Mouse (Mus musculus): ENCODE data around the gene Kmt2e. TPM values are rescaled to one million over a fixed set of nuclear protein-coding genes. Genes with fewer than 3 reads are reported as not detected.
"Not testable (repeated sequence)": the region's sequence is repeated elsewhere in the genome, so short reads cannot be mapped to it uniquely, and the experiment has no call there.

Gene Kmt2e
- polyA plus RNA-seq, 1 experiment, result 315 TPM

GRCm38 (mm10) chr5:23434598-23435481, 599 bp downstream of the Kmt2e start:
- peak overlapping the region; percentile 99 for H3K27ac ChIP-seq (ENCODE audit: insufficient read depth, low read depth, low read length)
- no peak for TF ChIP-seq POLR2A (IDR thresholded peaks at IDR 0.05; ENCODE audit: insufficient read depth, low read depth, low read length)
- TF ChIP-seq CTCF (IDR thresholded peaks at IDR 0.05; ENCODE audit: insufficient read depth, low read depth, low read length), result no peak
- H3K4me1 ChIP-seq (ENCODE audit: control insufficient read depth, insufficient read depth, low read length), result no peaks in the 10 kb centered on the region
- under 1% methylated on average over 46 of the region's 46 CpGs for WGBS
- peak overlapping the region; percentile 65 for H3K4me3 ChIP-seq (ENCODE audit: insufficient read depth, low read depth, low read length)

GRCm38 (mm10) chr5:23435482-23436125, 1.4 kb downstream of the Kmt2e start:
- peak overlapping the region; percentile 99 for H3K27ac ChIP-seq (ENCODE audit: insufficient read depth, low read depth, low read length)
- H3K4me3 ChIP-seq (ENCODE audit: insufficient read depth, low read depth, low read length), result peak overlapping the region; percentile 65
- TF ChIP-seq CTCF (IDR thresholded peaks at IDR 0.05; ENCODE audit: insufficient read depth, low read depth, low read length), result no peak
- TF ChIP-seq POLR2A (IDR thresholded peaks at IDR 0.05; ENCODE audit: insufficient read depth, low read depth, low read length), result no peak
- H3K4me1 ChIP-seq (ENCODE audit: control insufficient read depth, insufficient read depth, low read length), result no peaks in the 10 kb centered on the region
- WGBS, result under 1% methylated on average over 13 of the region's 13 CpGs

GRCm38 (mm10) chr5:23436735-23437134, 2.5 kb downstream of the Kmt2e start:
- under 1% methylated on average over 2 of the region's 2 CpGs for WGBS
- Histone ChIP-seq H3K4me1 (ENCODE audit: control insufficient read depth, insufficient read depth, low read length) (no peaks in the 10 kb centered on the region), H3K4me3 (ENCODE audit: insufficient read depth, low read depth, low read length) (no peak overlapping the region), H3K27ac (ENCODE audit: insufficient read depth, low read depth, low read length) (no peak overlapping the region)
- no peak for TF ChIP-seq POLR2A (IDR thresholded peaks at IDR 0.05; ENCODE audit: insufficient read depth, low read depth, low read length)
- no peak for TF ChIP-seq CTCF (IDR thresholded peaks at IDR 0.05; ENCODE audit: insufficient read depth, low read depth, low read length)

- TF ChIP-seq POLR2A (IDR thresholded peaks at IDR 0.05; ENCODE audit: insufficient read depth, low read depth, low read length) (no peak), CTCF (IDR thresholded peaks at IDR 0.05; ENCODE audit: insufficient read depth, low read depth, low read length) (no peak)
- H3K4me3 ChIP-seq (ENCODE audit: insufficient read depth, low read depth, low read length), result no peak overlapping the region
- H3K4me1 ChIP-seq (ENCODE audit: control insufficient read depth, insufficient read depth, low read length), result 0 out of 2 replicates have a peak, but pooled peaks cover 2% of the 10 kb centered on the region
- no peak overlapping the region for H3K27ac ChIP-seq (ENCODE audit: insufficient read depth, low read depth, low read length)
- WGBS, result 77% methylated on average over 3 of the region's 3 CpGs
These were observed 5.6 kb downstream of the Kmt2e start for GRCm38 (mm10) chr5:23439857-23440256.

- TF ChIP-seq POLR2A (IDR thresholded peaks at IDR 0.05; ENCODE audit: insufficient read depth, low read depth, low read length) (no peak), CTCF (IDR thresholded peaks at IDR 0.05; ENCODE audit: insufficient read depth, low read depth, low read length) (no peak)
- Histone ChIP-seq H3K4me3 (ENCODE audit: insufficient read depth, low read depth, low read length) (no peak overlapping the region), H3K27ac (ENCODE audit: insufficient read depth, low read depth, low read length) (no peak overlapping the region)
These were observed 6.3 kb downstream of the Kmt2e start for GRCm38 (mm10) chr5:23440572-23440971.

GRCm38 (mm10) chr5:23441916-23442315, 7.7 kb downstream of the Kmt2e start:
- no peak overlapping the region for H3K4me3 ChIP-seq (ENCODE audit: insufficient read depth, low read depth, low read length)
- H3K4me1 ChIP-seq (ENCODE audit: control insufficient read depth, insufficient read depth, low read length), result peaks cover 5% of the 10 kb centered on the region
- no peak for TF ChIP-seq CTCF (IDR thresholded peaks at IDR 0.05; ENCODE audit: insufficient read depth, low read depth, low read length)
- no peak for TF ChIP-seq POLR2A (IDR thresholded peaks at IDR 0.05; ENCODE audit: insufficient read depth, low read depth, low read length)
- no peak overlapping the region for H3K27ac ChIP-seq (ENCODE audit: insufficient read depth, low read depth, low read length)
- 77% methylated on average over 1 of the region's 1 CpGs for WGBS

More at GRCm38 (mm10) chr5:23440572-23440971, 6.3 kb downstream of the Kmt2e start:
- 0 out of 2 replicates have a peak, but pooled peaks cover 2% of the 10 kb centered on the region for H3K4me1 ChIP-seq (ENCODE audit: control insufficient read depth, insufficient read depth, low read length)

GRCm38 (mm10) chr5:23444411-23444810, 10.2 kb downstream of the Kmt2e start:
- TF ChIP-seq POLR2A (IDR thresholded peaks at IDR 0.05; ENCODE audit: insufficient read depth, low read depth, low read length) (no peak), CTCF (IDR thresholded peaks at IDR 0.05; ENCODE audit: insufficient read depth, low read depth, low read length) (no peak)
- Histone ChIP-seq H3K4me3 (ENCODE audit: insufficient read depth, low read depth, low read length) (no peak overlapping the region), H3K4me1 (ENCODE audit: control insufficient read depth, insufficient read depth, low read length) (peaks cover 6% of the 10 kb centered on the region), H3K27ac (ENCODE audit: insufficient read depth, low read depth, low read length) (no peak overlapping the region)
- WGBS, result 56% methylated on average over 4 of the region's 4 CpGs

GRCm38 (mm10) chr5:23453561-23453960, 19.3 kb downstream of the Kmt2e start:
- H3K4me1 ChIP-seq (ENCODE audit: control insufficient read depth, insufficient read depth, low read length); H3K27ac ChIP-seq (ENCODE audit: insufficient read depth, low read depth, low read length); H3K4me3 ChIP-seq (ENCODE audit: insufficient read depth, low read depth, low read length): not testable (repeated sequence)
- WGBS, result 59% methylated on average over 2 of the region's 2 CpGs

GRCm38 (mm10) chr5:23461688-23462087, 27.4 kb downstream of the Kmt2e start:
- Histone ChIP-seq H3K4me1 (ENCODE audit: control insufficient read depth, insufficient read depth, low read length) (peaks cover 2% of the 10 kb centered on the region; the same call in 1 of the 2 replicates), H3K27ac (ENCODE audit: insufficient read depth, low read depth, low read length) (no peak overlapping the region), H3K4me3 (ENCODE audit: insufficient read depth, low read depth, low read length) (no peak overlapping the region)
- TF ChIP-seq CTCF (IDR thresholded peaks at IDR 0.05; ENCODE audit: insufficient read depth, low read depth, low read length), result no peak
- 1% methylated on average over 2 of the region's 2 CpGs for WGBS

All from olfactory bulb, adult 2 months (tissue).